Mouse (Mus musculus) neural tube, embryonic 11.5 days (tissue): ENCODE measurements around the gene Dgkh. TPM values are rescaled to one million over a fixed set of nuclear protein-coding genes. Genes with fewer than 3 reads are reported as not detected.

Experiments used
- ATAC-seq: fragments of 200-750 bp; cut with Nextera tagmentation; 2 replicates; pipeline ENCODE4 v1.8.0; 2017; ENCODE audit warnings: moderate number of reproducible peaks, mild to moderate bottlenecking, moderate TSS enrichment, moderate library complexity; ENCODE audit not compliant: insufficient read depth, low FRiP score, low TSS enrichment
- DNase-seq: peaks from one replicate; pipeline ENCODE4 v3.0.0-alpha.2; 2015; ENCODE audit warnings: low spot score
- H3K27ac ChIP-seq: fragments of 300-500 bp; sonication (generic); 2 replicates; pipeline ENCODE4 v1.5.1; 2014; ENCODE audit warnings: low read depth, mild to moderate bottlenecking, low read length
- H3K27me3 ChIP-seq: fragments of 300-500 bp; sonication (generic); 2 replicates; pipeline ENCODE4 v1.6.1; 2014; ENCODE audit warnings: mild to moderate bottlenecking, low read length, mixed read lengths; ENCODE audit not compliant: control insufficient read depth, insufficient read depth
- H3K36me3 ChIP-seq: fragments of 300-500 bp; sonication (generic); 2 replicates; pipeline ENCODE4 v1.6.1; 2014; ENCODE audit warnings: mild to moderate bottlenecking, low read length, moderate library complexity, mixed read lengths; ENCODE audit not compliant: control insufficient read depth, insufficient read depth
- H3K4me1 ChIP-seq: fragments of 300-500 bp; sonication (generic); 2 replicates; pipeline ENCODE4 v1.6.1; 2014; ENCODE audit warnings: low read length, mixed read lengths; ENCODE audit not compliant: control insufficient read depth, insufficient read depth
- H3K4me2 ChIP-seq: fragments of 300-500 bp; sonication (generic); 2 replicates; pipeline ENCODE4 v1.6.1; 2014; ENCODE audit warnings: low read depth, mild to moderate bottlenecking, moderate library complexity
- H3K4me3 ChIP-seq: fragments of 300-500 bp; sonication (generic); 2 replicates; pipeline ENCODE4 v1.5.1; 2014; ENCODE audit warnings: low read depth, low read length
- H3K9ac ChIP-seq: fragments of 300-500 bp; sonication (generic); 2 replicates; pipeline ENCODE4 v1.6.1; 2014; ENCODE audit warnings: mild to moderate bottlenecking, low read length
- H3K9me3 ChIP-seq: fragments of 300-500 bp; sonication (generic); 2 replicates; pipeline ENCODE4 v1.6.1; 2016; ENCODE audit warnings: low read length; ENCODE audit not compliant: control insufficient read depth
- WGBS: fragments of 180-500 bp; shearing (Covaris S2); extraction: QIAGEN DNeasy Blood & Tissue Kit; methylation state at CpG from one replicate; pipeline ENCODE4 v1.1.7; 2014; 5-methylcytosine and 5-hydroxymethylcytosine counted together
- polyA plus RNA-seq: library from polyadenylated mRNA; unstranded; fragments of >200 nt; fragmentation: Nextera tagmentation; extraction: Ambion mirVana; gene quantifications from 2 replicates; pipeline ENCODE4 v1.2.1, GENCODE M21; 2014

Gene Dgkh
- polyA plus RNA-seq, 1 experiment from 2014 or later: 8.2 TPM

GRCm38 (mm10) chr14:78538572-78539320, 193.8 kb downstream of the Dgkh start:
- Histone ChIP-seq H3K36me3 (no peaks in the 10 kb centered on the region), H3K27ac (no peak overlapping the region), H3K9me3 (no peaks in the 10 kb centered on the region), H3K27me3 (no peaks in the 10 kb centered on the region), H3K4me1 (peaks cover 6% of the 10 kb centered on the region), H3K4me2 (no peak overlapping the region), H3K4me3 (no peak overlapping the region), H3K9ac (no peak overlapping the region)
- DNase-seq (peak; percentile 26), ATAC-seq (no peak)
- WGBS: 52% methylated on average over 5 of the region's 5 CpGs

GRCm38 (mm10) chr14:78537551-78537950, 195.0 kb downstream of the Dgkh start:
- no peak overlapping the region for H3K4me3 ChIP-seq
- ATAC-seq (no peak), DNase-seq (no peak)
- H3K4me2 ChIP-seq: peak overlapping the region; percentile 48; the same call in 1 of the 2 replicates
- peaks cover 6% of the 10 kb centered on the region for H3K4me1 ChIP-seq
- no peaks in the 10 kb centered on the region for H3K36me3 ChIP-seq
- H3K27ac ChIP-seq: no peak overlapping the region
- H3K9ac ChIP-seq: no peak overlapping the region
- WGBS: 49% methylated on average over 6 of the region's 6 CpGs
- H3K27me3 ChIP-seq: no peaks in the 10 kb centered on the region
- H3K9me3 ChIP-seq: no peaks in the 10 kb centered on the region

- Histone ChIP-seq H3K4me3 (peak within 1 kb of the TSS; percentile 85), H3K4me2 (peak within 1 kb of the TSS; percentile 48), H3K9ac (peak within 1 kb of the TSS; percentile 93), H3K27ac (peak within 1 kb of the TSS; percentile 89), H3K4me1 (peaks cover 6% of the 10 kb centered on the region), H3K9me3 (no peaks in the 10 kb centered on the region), H3K27me3 (no peaks in the 10 kb centered on the region), H3K36me3 (no peaks in the 10 kb centered on the region)
- ATAC-seq: peak; percentile 97
- DNase-seq: peak; percentile 98
- WGBS: under 1% methylated on average over 76 of the region's 82 CpGs
These were observed 196.1 kb downstream of the Dgkh start, which contains the start of gene Akap11 for GRCm38 (mm10) chr14:78536281-78537165. Gene Akap11, minus strand, starts transcription at chr14:78536808.

DNA sequence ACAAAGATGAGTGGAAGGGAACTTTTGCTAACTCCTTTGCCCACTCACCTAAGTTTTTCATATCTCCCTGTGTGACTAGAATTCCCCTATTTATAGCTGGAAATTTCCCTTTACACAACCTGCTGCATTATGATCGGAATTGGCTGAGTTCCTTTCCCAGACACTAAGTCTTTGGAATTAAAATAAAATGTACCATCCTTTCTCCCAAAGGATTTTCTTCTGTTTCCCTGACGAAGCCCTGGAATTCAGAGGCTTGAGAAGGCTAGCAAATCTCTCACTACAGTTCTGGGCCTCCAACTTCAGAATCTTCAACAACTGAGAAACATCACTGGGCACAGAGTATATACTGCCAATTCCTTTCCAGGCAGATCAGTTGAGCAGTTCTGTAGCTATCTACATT, 197.2 kb downstream of the Dgkh start:
- no peak for DNase-seq
- Histone ChIP-seq H3K4me3 (peak overlapping the region; percentile 85), H3K27me3 (no peaks in the 10 kb centered on the region), H3K4me1 (peaks cover 6% of the 10 kb centered on the region), H3K9ac (peak overlapping the region; percentile 93), H3K4me2 (peak overlapping the region; percentile 48), H3K9me3 (no peaks in the 10 kb centered on the region), H3K27ac (no peak overlapping the region), H3K36me3 (no peaks in the 10 kb centered on the region)
- WGBS: 65% methylated on average over 2 of the region's 2 CpGs
- no peak for ATAC-seq

DNA sequence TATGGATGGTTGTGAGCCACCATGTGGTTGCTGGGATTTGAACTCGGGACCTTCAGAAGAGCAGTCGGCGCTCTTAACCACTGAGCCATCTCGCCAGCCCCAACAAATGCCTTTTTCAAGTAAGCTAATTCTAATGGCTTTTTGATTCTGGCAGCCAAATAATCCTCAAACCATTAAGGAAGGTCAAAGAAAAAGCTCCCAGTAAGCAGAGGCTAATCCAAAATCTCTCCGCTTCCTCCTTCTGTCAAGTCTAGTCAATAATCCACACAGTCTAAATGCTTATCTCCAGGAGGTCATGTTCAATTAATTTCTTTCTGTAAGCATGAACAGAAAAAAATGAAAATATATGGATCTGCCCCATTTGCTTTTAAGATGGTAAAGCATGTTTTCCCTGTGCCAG, 197.9 kb downstream of the Dgkh start:
- Histone ChIP-seq H3K27me3 (no peaks in the 10 kb centered on the region), H3K4me3 (no peak overlapping the region), H3K4me1 (peaks cover 6% of the 10 kb centered on the region), H3K9ac (no peak overlapping the region), H3K4me2 (no peak overlapping the region), H3K9me3 (no peaks in the 10 kb centered on the region), H3K36me3 (no peaks in the 10 kb centered on the region), H3K27ac (no peak overlapping the region)
- ATAC-seq: no peak
- no peak for DNase-seq
- 94% methylated on average over 5 of the region's 5 CpGs for whole genome bisulfite sequencing

- Histone ChIP-seq H3K9ac (no peak overlapping the region), H3K4me3 (no peak overlapping the region), H3K4me2 (no peak overlapping the region), H3K27me3 (no peaks in the 10 kb centered on the region), H3K4me1 (peaks cover 6% of the 10 kb centered on the region), H3K27ac (no peak overlapping the region), H3K36me3 (no peaks in the 10 kb centered on the region), H3K9me3 (no peaks in the 10 kb centered on the region)
- WGBS: 91% methylated on average over 3 of the region's 3 CpGs
- no peak for ATAC-seq
- no peak for DNase-seq
These were observed 198.9 kb downstream of the Dgkh start for GRCm38 (mm10) chr14:78533701-78534100.

DNA sequence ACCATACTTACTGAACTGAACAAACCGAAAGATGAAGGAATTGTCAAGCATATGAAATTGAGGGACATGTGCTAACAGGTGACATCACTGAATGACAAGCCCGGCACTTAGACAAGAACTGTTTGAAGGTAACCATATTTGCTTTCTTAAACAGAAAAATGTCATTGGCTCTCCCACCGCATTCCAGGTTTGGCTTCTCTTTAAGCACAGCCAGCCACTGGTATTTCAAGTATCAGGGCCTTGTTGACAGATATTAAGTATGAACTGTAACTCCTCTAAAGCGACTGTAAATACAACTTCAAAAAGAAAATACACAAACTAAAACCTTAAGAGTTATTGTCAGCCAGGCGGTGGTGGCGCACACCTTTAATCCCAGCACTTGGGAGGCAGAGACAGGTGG, 200.2 kb downstream of the Dgkh start:
- DNase-seq: no peak
- Histone ChIP-seq H3K9me3 (no peaks in the 10 kb centered on the region), H3K36me3 (no peaks in the 10 kb centered on the region), H3K9ac (no peak overlapping the region), H3K4me3 (no peak overlapping the region), H3K27me3 (no peaks in the 10 kb centered on the region), H3K4me2 (no peak overlapping the region), H3K27ac (no peak overlapping the region), H3K4me1 (peaks cover 6% of the 10 kb centered on the region)
- whole genome bisulfite sequencing: 96% methylated on average over 6 of the region's 6 CpGs
- ATAC-seq: no peak

- ATAC-seq (no peak), DNase-seq (no peak)
- Histone ChIP-seq H3K36me3 (no peaks in the 10 kb centered on the region), H3K27ac (no peak overlapping the region), H3K27me3 (no peaks in the 10 kb centered on the region), H3K9me3 (no peaks in the 10 kb centered on the region), H3K4me3 (no peak overlapping the region), H3K4me1 (no peaks in the 10 kb centered on the region), H3K9ac (no peak overlapping the region), H3K4me2 (no peak overlapping the region)
- WGBS: 52% methylated on average over 3 of the region's 3 CpGs
These were observed 202.3 kb downstream of the Dgkh start for GRCm38 (mm10) chr14:78530256-78530655.
